Mouse (Mus musculus) retina, postnatal 1 day (tissue): ENCODE data around the gene Tmem116.

Experiments used
- DNase-seq: peaks from one replicate; pipeline ENCODE4 v3.0.0-alpha.2; 2012

Gene Tmem116

GRCm38 (mm10) chr5:121451644-121452025 lies at the start of gene Tmem116:
Gene Tmem116 (plus strand): TSS chr5:121451893.
- peak; percentile 57 for DNase-seq

- no peak for DNase-seq
Observed at GRCm38 (mm10) chr5:121407856-121408255, 43.8 kb upstream of the Tmem116 start.

- DNase-seq: no peak
Observed at GRCm38 (mm10) chr5:121410975-121411374, 40.7 kb upstream of the Tmem116 start.

GRCm38 (mm10) chr5:121420721-121421120 lies 31.0 kb upstream of the Tmem116 start:
- DNase-seq: no peak

- DNase-seq: no peak
Observed at GRCm38 (mm10) chr5:121422787-121423186, 28.9 kb upstream of the Tmem116 start.

- no peak for DNase-seq
Observed at GRCm38 (mm10) chr5:121423297-121423696, 28.4 kb upstream of the Tmem116 start.

DNA sequence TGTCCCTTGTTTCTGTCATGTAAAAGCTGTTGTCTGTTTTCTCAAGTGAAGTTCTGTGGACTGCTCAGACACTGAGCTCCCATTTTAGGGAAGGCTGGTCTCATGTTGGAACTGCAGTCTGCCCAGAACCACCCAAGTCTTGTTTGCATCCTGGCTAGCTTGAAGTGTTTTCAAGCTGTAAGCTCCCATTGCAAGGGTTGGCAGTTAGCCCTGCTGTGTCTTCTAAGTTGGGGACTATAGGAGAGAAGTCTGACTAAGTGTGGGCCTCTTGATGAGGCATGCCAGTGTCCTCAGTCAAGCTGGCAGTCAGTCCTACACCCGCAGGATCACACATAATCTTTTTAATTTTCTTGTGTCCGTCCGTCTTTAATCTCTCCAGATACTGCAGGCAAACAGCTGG lies 22.7 kb upstream of the Tmem116 start:
- no peak for DNase-seq

- no peak for DNase-seq
Observed at GRCm38 (mm10) chr5:121438131-121438530, 13.6 kb upstream of the Tmem116 start.

GRCm38 (mm10) chr5:121438756-121439155 lies 12.9 kb upstream of the Tmem116 start:
- DNase-seq: no peak

DNA sequence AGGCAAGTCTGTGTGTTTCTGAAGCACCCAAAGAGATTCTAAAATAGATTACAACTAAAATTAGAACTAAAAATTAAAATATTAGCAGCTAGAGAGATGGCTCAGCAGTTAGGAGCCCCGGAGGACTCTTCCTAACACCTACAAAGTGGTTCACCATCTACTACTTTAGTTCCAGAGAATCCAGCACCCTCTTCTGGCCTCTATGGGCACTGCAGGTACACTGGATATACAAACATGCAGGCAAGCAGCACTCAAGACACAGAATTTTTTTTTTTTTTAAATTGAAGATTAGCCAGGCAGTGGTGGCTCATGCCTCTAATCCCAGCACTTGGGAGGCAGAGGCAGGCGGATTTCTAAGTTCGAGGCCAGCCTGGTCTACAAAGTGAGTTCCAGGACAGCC lies 8.1 kb upstream of the Tmem116 start:
- peak; percentile 67 for DNase-seq

GRCm38 (mm10) chr5:121444870-121445269 lies 6.8 kb upstream of the Tmem116 start:
- DNase-seq: no peak

- no peak for DNase-seq
Observed at GRCm38 (mm10) chr5:121448450-121448849, 3.2 kb upstream of the Tmem116 start.

GRCm38 (mm10) chr5:121449976-121450375 lies 1.7 kb upstream of the Tmem116 start:
- DNase-seq: peak; percentile 64

GRCm38 (mm10) chr5:121450476-121450875 lies 1.2 kb upstream of the Tmem116 start:
- no peak for DNase-seq

- DNase-seq: no peak
Observed at GRCm38 (mm10) chr5:121451203-121451602, 490 bp upstream of the Tmem116 start.

DNA sequence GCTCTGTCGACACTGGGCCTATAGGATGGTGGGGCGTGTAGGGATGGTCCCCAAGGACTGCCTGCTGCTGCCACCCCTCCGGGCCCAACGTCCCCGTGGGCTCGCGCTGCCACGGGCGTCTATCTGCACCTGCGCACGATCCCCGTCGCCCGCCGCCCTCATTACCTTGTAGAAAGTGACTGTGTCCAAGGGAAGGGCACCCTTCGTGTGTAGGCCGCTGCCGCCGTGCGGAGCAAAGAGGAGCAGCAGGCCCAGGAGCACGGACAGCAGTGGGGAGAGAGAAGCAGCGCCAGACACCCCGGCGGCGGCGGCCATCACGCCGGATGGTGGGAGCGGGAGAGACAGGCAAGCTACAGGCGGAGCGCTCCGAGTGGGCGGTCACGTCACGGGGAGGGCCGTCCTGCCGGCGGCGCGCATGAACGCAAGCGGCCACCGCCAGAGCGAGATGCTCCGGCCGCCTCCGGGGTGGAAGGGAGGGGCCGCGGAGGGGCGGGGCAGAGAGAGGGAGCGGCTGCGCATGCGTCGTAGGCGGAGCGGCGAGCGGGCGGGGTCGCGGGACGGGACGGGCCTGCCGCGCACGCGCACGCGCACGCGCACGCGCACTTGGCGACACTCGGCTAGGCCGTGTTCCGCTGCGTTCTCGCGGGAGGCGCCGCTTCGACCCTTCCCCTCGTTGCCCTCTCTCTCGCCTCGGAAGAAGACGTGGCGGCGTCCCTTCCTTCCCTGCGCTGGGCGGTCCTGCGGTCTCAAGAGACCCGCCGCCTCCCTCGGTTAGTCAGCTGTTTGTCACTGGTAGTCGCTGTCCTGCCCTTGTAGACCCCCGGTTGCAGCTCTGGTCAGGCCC lies 555 bp downstream of the Tmem116 start, which contains the start of gene Erp29:
Gene Erp29 (minus strand): TSS at position 481 of the 844 bp plus-strand sequence.
- DNase-seq: peak; percentile 97

GRCm38 (mm10) chr5:121452906-121453305 lies 1.2 kb downstream of the Tmem116 start:
- no peak for DNase-seq

DNA sequence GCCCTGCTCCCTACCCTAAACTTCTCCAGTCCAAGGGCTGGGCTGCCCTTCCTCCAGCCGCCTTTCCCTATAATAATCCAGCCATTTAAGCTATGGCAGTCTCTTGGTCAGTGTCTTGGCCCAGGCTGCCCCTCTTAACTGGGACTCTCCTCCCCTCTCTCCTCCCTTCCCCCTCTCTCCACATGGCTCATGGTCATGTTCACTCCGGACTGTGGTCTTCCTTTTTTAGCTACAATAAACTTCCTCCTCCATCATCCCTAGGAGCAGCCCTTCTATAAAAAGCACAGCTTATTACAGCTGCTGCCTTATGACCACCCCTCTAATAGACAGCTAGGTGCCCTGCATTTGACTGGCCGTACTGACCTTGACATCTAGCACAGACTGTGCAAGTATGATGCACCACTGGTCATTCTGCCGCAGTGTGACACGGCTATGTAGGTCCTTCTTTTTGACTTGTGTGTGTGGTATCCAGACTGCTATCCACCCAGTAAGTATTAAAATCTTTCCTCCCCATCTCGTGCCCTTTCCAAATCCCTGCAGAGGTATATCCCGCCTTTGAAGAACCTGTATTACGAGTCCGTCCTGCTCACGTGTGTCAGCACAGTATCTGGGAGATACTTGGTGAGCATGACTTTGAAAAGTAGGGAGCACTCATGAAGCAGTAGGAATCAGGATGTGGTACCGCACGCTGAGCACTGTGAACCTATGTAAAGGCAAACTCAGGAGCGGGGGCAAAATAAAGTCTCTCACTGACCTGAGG lies 2.2 kb downstream of the Tmem116 start:
- DNase-seq: no peak

DNA sequence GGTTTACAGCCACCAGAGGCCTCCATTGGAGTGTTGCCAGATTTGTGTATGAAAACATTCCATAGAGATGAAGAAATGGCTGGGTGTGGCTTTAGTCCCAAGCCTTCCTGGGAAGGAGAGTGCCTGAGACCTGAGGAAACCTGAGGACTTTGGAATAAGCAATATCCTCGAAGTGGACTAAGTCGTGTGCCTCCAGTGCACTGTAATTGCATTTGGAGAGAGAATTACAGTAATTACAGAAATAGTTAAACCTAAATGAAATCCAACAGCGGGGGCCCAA lies 2.8 kb downstream of the Tmem116 start:
- DNase-seq: no peak

DNA sequence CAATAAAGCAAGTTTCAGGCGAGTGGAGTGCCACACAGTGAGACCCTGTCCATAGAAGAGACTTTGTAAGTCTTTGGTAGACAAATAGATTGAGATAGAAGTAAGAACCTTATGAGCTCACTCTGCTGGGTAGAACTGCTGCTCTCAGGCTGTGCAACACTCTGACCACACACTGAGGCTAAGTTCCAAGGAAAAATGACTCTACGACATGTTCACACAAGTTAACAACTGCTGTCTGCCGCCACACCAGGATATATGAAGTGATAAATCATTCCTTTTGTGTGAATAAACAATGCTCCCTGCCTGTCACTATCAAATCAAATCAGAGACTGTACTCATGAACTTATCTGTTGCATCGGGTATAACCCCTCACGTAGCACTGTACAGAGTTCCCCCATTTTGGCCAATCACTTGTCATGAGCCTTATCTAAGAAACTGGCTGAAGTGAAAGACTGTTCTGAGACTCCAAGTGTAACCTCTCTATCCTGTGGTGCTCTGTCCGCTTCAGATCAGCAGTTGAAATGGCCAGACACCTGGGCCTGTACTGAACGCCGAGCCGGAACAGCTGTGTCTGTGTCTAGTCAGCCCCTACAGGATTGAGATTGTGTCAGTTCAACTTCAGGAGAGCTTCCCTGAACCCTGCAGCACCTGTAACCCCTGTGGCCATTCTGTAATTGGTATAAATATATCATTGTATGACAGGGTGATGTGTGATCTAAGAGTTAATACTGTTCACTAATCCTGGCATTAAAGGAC lies 4.0 kb downstream of the Tmem116 start:
- DNase-seq: no peak

- DNase-seq: no peak
Observed at GRCm38 (mm10) chr5:121461339-121462170, 9.9 kb downstream of the Tmem116 start.

- DNase-seq: no peak
Observed at GRCm38 (mm10) chr5:121462171-121462502, 10.4 kb downstream of the Tmem116 start.

GRCm38 (mm10) chr5:121462967-121463366 lies 11.3 kb downstream of the Tmem116 start:
- DNase-seq: no peak
